Mouse (Mus musculus) cortical plate, adult 2 months (tissue): Measurements from ENCODE around the gene Gm17949.

Experiments used
- CTCF ChIP-seq: fragments of 200-500 bp; IDR thresholded peaks from 2 replicates; pipeline ENCODE4 v1.5.1; 2011; ENCODE audit warnings: mild to moderate bottlenecking, control low read depth, low read length; ENCODE audit not compliant: insufficient read depth; ENCODE audit errors: extremely low read depth
- POLR2A ChIP-seq: fragments of 200-500 bp; IDR thresholded peaks from 2 replicates; pipeline ENCODE4 v1.6.1; 2011; ENCODE audit warnings: mild to moderate bottlenecking, low read length, control low read depth; ENCODE audit not compliant: insufficient read depth; ENCODE audit errors: extremely low read depth

- TF ChIP-seq CTCF: no peak
- peak; percentile 24; the same call in 1 of the 2 replicates for TF ChIP-seq POLR2A
These were observed 14.8 kb upstream of the Gm17949 start for GRCm38 (mm10) chr17:56996506-56996905.
